Mouse (Mus musculus) heart, postnatal 0 days (tissue): ENCODE data around the gene Olfr412.
A peak's percentile ranks its signal among the peaks of the same experiment; 100 is the strongest.

Experiments
- CTCF ChIP-seq: IDR thresholded peaks from 2 replicates; pipeline ENCODE4 v1.5.1; 2016; ENCODE audit warnings: antibody characterized with exemption, control low read depth, low read depth
- EP300 ChIP-seq: IDR thresholded peaks from 2 replicates; pipeline ENCODE4 v1.6.1; 2016; ENCODE audit warnings: antibody characterized with exemption, low read depth

DNA sequence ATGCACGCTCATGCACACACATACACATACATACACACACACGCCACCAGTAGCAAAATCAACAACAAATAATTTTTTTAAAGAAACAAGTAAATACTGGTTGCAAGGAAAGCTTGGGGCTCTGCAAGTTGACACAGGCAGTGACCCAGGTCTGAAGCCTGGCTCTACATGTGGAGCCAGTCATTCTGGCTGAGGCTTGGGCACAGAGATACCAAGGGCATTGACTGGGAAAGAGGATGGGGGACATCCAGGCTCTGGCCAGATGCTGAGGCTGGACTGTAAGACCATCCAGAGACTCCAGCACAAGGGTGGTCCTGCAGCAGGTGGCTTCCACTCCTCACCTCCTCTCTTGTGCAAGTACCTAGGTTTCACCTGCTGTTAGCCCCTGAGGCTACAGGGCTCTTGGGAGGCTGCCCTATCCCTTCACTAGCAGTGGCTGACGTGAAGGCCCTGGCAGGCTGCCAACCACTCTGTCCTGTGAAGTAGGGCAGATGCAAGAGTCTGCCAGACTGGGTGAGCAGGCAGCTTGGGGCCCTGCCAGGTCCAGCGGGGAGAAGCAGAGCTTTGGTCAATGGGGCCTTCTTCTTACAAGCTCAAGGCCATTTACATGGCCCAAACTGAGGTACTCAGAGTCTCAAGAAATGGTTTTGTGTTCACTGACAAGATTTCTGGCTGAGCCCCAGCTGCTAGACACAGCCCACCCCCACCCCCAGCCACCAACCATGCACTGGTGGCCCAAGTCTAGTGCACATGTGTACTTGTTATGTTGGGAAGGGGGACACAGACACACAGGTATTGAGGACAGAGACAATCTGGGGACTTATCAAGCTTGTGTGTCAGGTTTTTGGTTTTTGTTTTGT is 46.9 kb downstream of the Olfr412 start:
- no peak for TF ChIP-seq CTCF
- TF ChIP-seq EP300: peak; percentile 13; the same call in 1 of the 2 replicates
